13 mouse cellular contexts compared by ENCODE assay signal in the genomic region with DNA sequence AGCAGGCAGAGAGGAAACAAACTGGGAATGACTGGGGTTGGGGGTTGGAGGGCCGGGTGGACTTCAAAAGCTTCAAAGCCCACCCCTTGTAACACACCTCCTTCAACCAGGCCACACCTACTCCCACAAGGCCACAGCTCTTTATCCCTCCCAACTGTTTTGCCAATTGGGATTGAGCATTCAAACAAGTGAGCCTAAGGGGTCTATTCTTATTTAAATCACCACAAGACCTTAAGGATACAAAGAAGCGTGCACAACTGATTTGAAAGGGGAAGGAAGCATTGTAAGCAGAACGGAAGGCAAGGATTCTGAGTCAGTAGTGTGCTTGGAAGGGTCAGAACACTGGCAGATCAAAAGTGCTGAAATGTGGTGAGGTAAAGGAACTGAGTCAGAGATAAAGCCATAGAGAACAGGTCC.
A peak's percentile ranks its signal among the peaks of the same experiment; 100 is the strongest.
DNase-seq lines count a peak whose midpoint lies in the region; ATAC-seq and TF ChIP-seq lines count a peak whose summit lies in the region.
"Had no signal": no experiment of that assay in that cellular context is flagged by ENCODE, and none has a peak within 500 bp of the region (broad histone marks: within the 10 kb centered on the region; RNA-seq: fewer than 3 reads in every experiment).

No protein-coding gene starts in this region.

- no peak overlapping the region for H3K27ac ChIP-seq in heart, postnatal 0 days (ENCODE audit: low read depth)
- no peak overlapping the region for H3K27ac ChIP-seq in hindbrain, embryonic 11.5 days (ENCODE audit: low read depth, low read length)
- H3K27ac ChIP-seq in midbrain, embryonic 16.5 days (ENCODE audit: low read length), result no peak overlapping the region
- H3K27ac ChIP-seq in left cerebral cortex, adult 2 months, result no peak overlapping the region
- H3K27ac ChIP-seq: limb, embryonic 10.5 days had no signal

- WGBS in heart, postnatal 0 days, result 21% methylated on average over 3 of the region's 3 CpGs
- WGBS in hindbrain, embryonic 11.5 days, result 11% methylated on average over 3 of the region's 3 CpGs
- 2% methylated on average over 3 of the region's 3 CpGs for WGBS in midbrain, embryonic 16.5 days

- peak; percentile 51; the same call in 1 of the 2 replicates for ATAC-seq in heart, postnatal 0 days (ENCODE audit: insufficient read depth, low read depth)
- peak; percentile 39; the same call in 1 of the 2 replicates for ATAC-seq in common myeloid progenitor, adult 5-6 weeks (replicated peaks; ENCODE audit: low read depth, poor library complexity, severe bottlenecking)
- peak; percentile 92 for ATAC-seq in hindbrain, embryonic 11.5 days (ENCODE audit: low FRiP score)
- peak; percentile 64; the same call in 1 of the 2 replicates for ATAC-seq in midbrain, embryonic 16.5 days

- H3K4me2 ChIP-seq in heart, postnatal 0 days (ENCODE audit: low read depth, low read length), result no peak overlapping the region
- H3K4me2 ChIP-seq in hindbrain, embryonic 11.5 days (replicated peaks; ENCODE audit: low read depth, low read length), result no peak overlapping the region
- H3K4me2 ChIP-seq in midbrain, embryonic 16.5 days (ENCODE audit: low read length), result no peak overlapping the region

- intact Hi-C loops in left cerebral cortex, adult 2 months (cut with DNase I), result no loop called here

- H3K4me1 ChIP-seq in heart, postnatal 0 days (ENCODE audit: control insufficient read depth, insufficient read depth), result no peaks in the 10 kb centered on the region
- H3K4me1 ChIP-seq in hindbrain, embryonic 11.5 days (replicated peaks; ENCODE audit: control insufficient read depth, insufficient read depth, low read length), result no peaks in the 10 kb centered on the region
- H3K4me1 ChIP-seq in midbrain, embryonic 16.5 days (ENCODE audit: control insufficient read depth, insufficient read depth, low read length), result no peaks in the 10 kb centered on the region; the same call in 1 of the 2 replicates
- H3K4me1 ChIP-seq: limb, embryonic 10.5 days had no signal

- no peak overlapping the region for H3K4me3 ChIP-seq in heart, postnatal 0 days (ENCODE audit: low read depth, low read length)
- H3K4me3 ChIP-seq in hindbrain, embryonic 11.5 days (ENCODE audit: low read depth, low read length), result no peak overlapping the region
- no peak overlapping the region for H3K4me3 ChIP-seq in midbrain, embryonic 16.5 days (ENCODE audit: low read depth, low read length)
- H3K4me3 ChIP-seq in left cerebral cortex, adult 2 months, result no peak overlapping the region
- H3K4me3 ChIP-seq: limb, embryonic 10.5 days had no signal

- H3K9ac ChIP-seq in heart, postnatal 0 days (replicated peaks; ENCODE audit: low read depth, low read length), result no peak overlapping the region
- no peak overlapping the region for H3K9ac ChIP-seq in hindbrain, embryonic 11.5 days (ENCODE audit: low read depth, low read length)
- H3K9ac ChIP-seq in midbrain, embryonic 16.5 days (ENCODE audit: low read depth, low read length), result no peak overlapping the region

- no peaks in the 10 kb centered on the region for H3K36me3 ChIP-seq in heart, postnatal 0 days (replicated peaks; ENCODE audit: control insufficient read depth, insufficient read depth, low read length)
- no peaks in the 10 kb centered on the region for H3K36me3 ChIP-seq in hindbrain, embryonic 11.5 days (ENCODE audit: control insufficient read depth, insufficient read depth, low read length)
- no peaks in the 10 kb centered on the region for H3K36me3 ChIP-seq in midbrain, embryonic 16.5 days (ENCODE audit: control insufficient read depth, insufficient read depth, low read length)
- H3K36me3 ChIP-seq: limb, embryonic 10.5 days had no signal

- TF ChIP-seq EP300 in heart, postnatal 0 days (IDR thresholded peaks at IDR 0.05; ENCODE audit: low read depth), result no peak

- peak; percentile 25 for DNase-seq in heart, postnatal 0 days (ENCODE audit: low spot score)
- no peak for DNase-seq in heart, adult 9 months (ENCODE audit: low spot score in 2 of 2)
- peak; percentile 41 for DNase-seq in hindbrain, embryonic 11.5 days (ENCODE audit: low spot score)
- no peak for DNase-seq in gastrocnemius, postnatal 4 days (ENCODE audit: low spot score in 2 of 2)
- no peak for DNase-seq in ovary, postnatal 14 days (ENCODE audit: low spot score)
- DNase-seq in left cerebral cortex, adult 2 months (ENCODE audit: extremely low spot score in 1 of 2, low spot score in 2 of 2), result no peak
- DNase-seq: adrenal gland, adult 8-10 months; cerebellum, postnatal 10 days; thymus, postnatal 36 days had no signal

- H3K9me3 ChIP-seq in heart, postnatal 0 days (replicated peaks; ENCODE audit: control insufficient read depth, low read length), result no peaks in the 10 kb centered on the region
- no peaks in the 10 kb centered on the region for H3K9me3 ChIP-seq in hindbrain, embryonic 11.5 days (ENCODE audit: control insufficient read depth, low read length)
- H3K9me3 ChIP-seq in midbrain, embryonic 16.5 days (replicated peaks; ENCODE audit: control insufficient read depth, low read length, poor library complexity, severe bottlenecking), result no peaks in the 10 kb centered on the region
- H3K9me3 ChIP-seq: limb, embryonic 10.5 days had no signal

- no peak for TF ChIP-seq CTCF in heart, postnatal 0 days (IDR thresholded peaks at IDR 0.05; ENCODE audit: low read depth)
- no peak for TF ChIP-seq CTCF in left cerebral cortex, adult 2 months (IDR thresholded peaks at IDR 0.05)

- no peaks in the 10 kb centered on the region for H3K27me3 ChIP-seq in heart, postnatal 0 days (ENCODE audit: control insufficient read depth, insufficient read depth, low read length)
- H3K27me3 ChIP-seq in hindbrain, embryonic 11.5 days (ENCODE audit: control insufficient read depth, insufficient read depth, low read length), result no peaks in the 10 kb centered on the region
- H3K27me3 ChIP-seq in midbrain, embryonic 16.5 days (ENCODE audit: control insufficient read depth, insufficient read depth, low read depth, low read length), result no peaks in the 10 kb centered on the region
- H3K27me3 ChIP-seq: CH12.LX had no signal

Comparison
In these comparisons a context has a peak if more than half of its experiments do, and no peak if none do; other contexts are left out.
1. DNase-seq: peak in heart, postnatal 0 days (single experiment) and hindbrain, embryonic 11.5 days (single experiment); none in heart, adult 9 months (0 of 2), gastrocnemius, postnatal 4 days (0 of 2), ovary, postnatal 14 days (single experiment) and left cerebral cortex, adult 2 months (0 of 2).
2. ATAC-seq: peak in every context shown above with its lines; median percentile 92 in hindbrain, embryonic 11.5 days; 64 in midbrain, embryonic 16.5 days; 51 in heart, postnatal 0 days; 39 in common myeloid progenitor, adult 5-6 weeks.